Mouse (Mus musculus) monocyte, adult 5-6 weeks (primary cell): ENCODE results near the gene Lmod3. TPM values are rescaled to one million over a fixed set of nuclear protein-coding genes. Genes with fewer than 3 reads are reported as not detected.
A peak's percentile ranks its signal among the peaks of the same experiment; 100 is the strongest.
"Not testable (repeated sequence)": the region's sequence is repeated elsewhere in the genome, so short reads cannot be mapped to it uniquely, and the experiment has no call there.

Experiments used
- ATAC-seq: fragments of 153-309, 156-312 bp; replicated peaks from 2 replicates; pipeline ENCODE4 v1.8.0; 2017; ENCODE audit warnings: mild to moderate bottlenecking; ENCODE audit not compliant: low TSS enrichment, insufficient number of reproducible peaks, severe bottlenecking, poor library complexity, low FRiP score
- total RNA-seq: library from RNA; stranded (forward); fragments of 200-1000, 200-491, 200-594 nt; gene quantifications from 3 replicates; pipeline ENCODE4 v1.2.3, GENCODE M21; 2017

The Lmod3 gene
- total RNA-seq, 1 experiment from 2014 or later, result not detected

GRCm38 (mm10) chr6:97278014-97278787, 25.6 kb upstream of the Lmod3 start:
- peak; percentile 73; the same call in 1 of the 2 replicates for ATAC-seq

GRCm38 (mm10) chr6:97276890-97277497, 24.4 kb upstream of the Lmod3 start:
- ATAC-seq, result no peak

GRCm38 (mm10) chr6:97276366-97276765, 23.8 kb upstream of the Lmod3 start:
- ATAC-seq, result no peak

DNA sequence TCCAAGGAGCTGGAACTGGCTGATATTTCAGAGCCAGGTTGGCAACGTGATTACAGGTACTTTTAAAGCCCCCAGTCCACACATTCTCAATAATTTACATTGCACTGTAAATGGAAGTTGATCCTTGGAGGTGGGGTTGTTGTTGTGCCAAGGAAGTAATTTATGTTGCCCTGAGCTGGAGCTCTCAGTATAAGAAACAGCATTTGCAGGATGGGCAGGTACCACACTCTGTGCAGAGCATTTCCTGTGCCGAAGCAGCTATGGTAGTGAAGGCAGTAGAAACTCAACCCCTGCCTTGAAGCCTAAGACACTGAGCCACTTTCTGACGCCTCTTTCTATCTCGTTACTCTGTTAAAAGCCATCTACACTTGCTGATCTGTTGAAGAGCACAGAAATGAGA, 23.2 kb upstream of the Lmod3 start:
- ATAC-seq, result no peak

DNA sequence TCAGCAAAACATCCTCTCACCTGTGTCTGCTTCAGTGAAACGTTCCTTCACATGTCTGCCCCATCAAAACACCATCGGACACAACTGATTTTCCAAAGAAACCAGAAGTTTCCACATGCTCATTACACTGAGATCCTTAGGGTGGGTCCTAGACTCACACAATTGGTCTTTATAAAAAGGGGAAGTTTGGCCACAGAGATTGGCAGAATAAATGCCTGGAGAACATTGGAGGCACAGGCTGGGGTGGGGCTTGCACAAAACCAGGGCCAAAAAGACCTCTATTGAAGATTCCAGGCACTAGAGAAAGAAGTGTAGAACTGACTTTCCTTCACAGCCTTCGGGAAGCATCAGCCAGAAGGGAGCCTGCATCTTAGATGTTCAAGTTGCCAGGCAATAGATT, 21.2 kb upstream of the Lmod3 start:
- no peak for ATAC-seq

DNA sequence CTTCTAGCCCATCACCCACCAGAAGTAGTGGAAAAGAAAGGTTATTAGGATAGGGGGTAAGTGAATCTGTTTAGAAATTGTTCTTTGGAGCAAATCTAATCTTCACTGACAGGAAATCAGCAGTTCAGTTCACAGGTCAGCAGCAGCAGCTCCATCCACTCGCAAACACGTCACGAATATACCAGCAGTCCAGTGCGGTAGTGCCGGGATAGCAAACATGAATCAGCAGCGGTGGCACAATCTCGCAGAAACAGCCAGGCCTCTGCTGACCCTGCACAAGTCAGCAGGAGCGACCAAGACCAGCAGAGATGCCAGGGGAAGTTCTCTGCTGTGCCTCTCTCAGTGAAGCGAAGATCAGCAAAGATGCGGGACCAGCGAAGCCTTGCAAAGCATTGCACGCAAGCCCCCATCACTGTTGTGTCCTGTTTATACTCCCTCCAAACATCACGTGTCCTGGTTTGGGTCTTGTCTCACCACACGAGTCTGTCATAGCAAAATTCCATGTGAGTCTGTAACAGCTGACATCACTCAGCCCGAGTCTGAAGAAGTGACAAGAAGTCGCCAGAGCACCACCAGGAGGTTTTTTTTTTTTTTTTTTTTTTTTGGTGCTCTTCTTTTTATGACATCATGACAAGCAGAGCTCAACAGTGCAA, 20.6 kb upstream of the Lmod3 start:
- ATAC-seq, result no peak

- no peak for ATAC-seq
Measured at GRCm38 (mm10) chr6:97272349-97272748, 19.8 kb upstream of the Lmod3 start.

GRCm38 (mm10) chr6:97269596-97269995, 17.0 kb upstream of the Lmod3 start:
- ATAC-seq, result no peak

- no peak for ATAC-seq
Measured at GRCm38 (mm10) chr6:97267132-97267531, 14.6 kb upstream of the Lmod3 start.

GRCm38 (mm10) chr6:97266661-97267060, 14.1 kb upstream of the Lmod3 start:
- no peak for ATAC-seq

DNA sequence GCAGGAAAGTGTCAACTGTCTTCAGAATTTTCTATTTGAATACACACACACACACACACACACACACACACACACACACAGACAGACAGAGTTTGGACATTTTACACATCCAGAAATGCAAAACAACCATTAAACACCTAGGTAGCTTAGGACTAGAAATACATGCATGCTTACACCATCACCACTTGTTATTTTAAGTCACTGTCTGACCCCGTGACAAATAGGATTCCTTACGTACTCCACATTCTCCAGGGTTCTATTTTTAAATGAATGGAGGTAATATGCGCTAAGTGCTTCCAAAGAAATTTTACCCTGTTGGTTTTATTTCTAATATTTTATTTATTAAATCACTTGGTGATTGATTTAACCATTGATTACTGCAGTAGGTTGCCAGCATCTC, 13.1 kb upstream of the Lmod3 start:
- ATAC-seq, result no peak

- ATAC-seq, result no peak
Measured at GRCm38 (mm10) chr6:97265240-97265639, 12.7 kb upstream of the Lmod3 start.

DNA sequence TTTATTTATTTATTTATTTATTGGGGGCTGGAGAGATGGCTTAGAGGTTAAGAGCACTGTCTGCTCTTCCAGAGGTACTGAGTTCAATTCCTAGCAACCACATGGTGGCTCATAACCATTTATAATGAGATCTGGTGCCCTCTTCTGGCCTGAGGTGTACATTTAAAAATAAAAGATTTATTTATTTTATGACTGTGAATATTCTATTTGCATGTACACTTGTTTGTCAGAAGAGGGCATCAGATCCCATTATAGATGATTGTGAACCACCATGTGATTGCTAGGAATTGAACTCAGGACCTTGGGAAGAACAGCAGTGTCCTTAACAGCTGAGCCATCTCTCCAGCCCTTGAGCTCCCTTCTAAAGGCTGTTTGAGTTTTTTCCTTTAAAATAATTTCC, 11.2 kb upstream of the Lmod3 start:
- ATAC-seq, result not testable (repeated sequence)

- no peak for ATAC-seq
Measured at GRCm38 (mm10) chr6:97262229-97262628, 9.7 kb upstream of the Lmod3 start.

DNA sequence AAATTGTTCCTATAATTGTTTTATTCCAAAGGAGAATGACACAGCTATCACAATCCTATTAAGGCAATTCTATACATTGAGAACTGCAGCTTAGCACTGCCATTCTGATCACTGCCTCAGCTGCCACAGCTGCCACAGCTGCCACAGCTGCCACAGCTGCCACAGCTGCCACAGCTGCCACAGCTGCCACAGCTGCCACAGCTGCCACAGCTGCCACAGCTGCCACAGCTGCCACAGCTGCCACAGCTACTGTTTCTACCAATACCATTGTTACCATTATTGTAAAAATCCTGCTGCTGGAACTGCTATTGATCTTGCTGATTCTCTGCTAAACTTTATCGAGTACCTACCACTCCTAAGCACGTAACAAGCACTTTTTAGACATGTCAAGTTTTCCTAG, 7.4 kb upstream of the Lmod3 start:
- not testable (repeated sequence) for ATAC-seq

DNA sequence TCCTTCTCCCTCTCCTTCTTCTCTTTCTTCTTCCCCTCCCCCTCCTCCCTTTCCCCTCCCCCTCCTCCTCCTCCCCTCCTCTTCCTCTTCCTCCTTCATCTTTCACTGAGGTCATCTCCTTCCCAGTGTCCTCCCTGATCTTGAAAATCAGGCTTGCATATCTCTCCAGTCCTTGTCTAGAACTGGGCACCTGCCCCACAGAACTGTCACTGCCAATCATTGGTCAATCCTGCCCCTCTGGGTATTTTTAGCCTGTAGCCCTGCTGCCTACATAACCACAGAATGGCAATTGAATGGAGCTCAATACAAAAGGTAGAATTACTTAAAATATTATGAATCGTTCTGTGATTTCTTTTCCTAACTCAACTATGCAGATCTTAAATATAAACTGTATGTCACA, 5.9 kb upstream of the Lmod3 start:
- no peak for ATAC-seq

GRCm38 (mm10) chr6:97252086-97252485, 473 bp downstream of the Lmod3 start:
- ATAC-seq, result no peak

GRCm38 (mm10) chr6:97250966-97251365, 1.6 kb downstream of the Lmod3 start:
- ATAC-seq, result 0 out of 2 replicates have a peak, but pooled peaks have one; percentile 75

GRCm38 (mm10) chr6:97245200-97245599, 7.4 kb downstream of the Lmod3 start:
- no peak for ATAC-seq

DNA sequence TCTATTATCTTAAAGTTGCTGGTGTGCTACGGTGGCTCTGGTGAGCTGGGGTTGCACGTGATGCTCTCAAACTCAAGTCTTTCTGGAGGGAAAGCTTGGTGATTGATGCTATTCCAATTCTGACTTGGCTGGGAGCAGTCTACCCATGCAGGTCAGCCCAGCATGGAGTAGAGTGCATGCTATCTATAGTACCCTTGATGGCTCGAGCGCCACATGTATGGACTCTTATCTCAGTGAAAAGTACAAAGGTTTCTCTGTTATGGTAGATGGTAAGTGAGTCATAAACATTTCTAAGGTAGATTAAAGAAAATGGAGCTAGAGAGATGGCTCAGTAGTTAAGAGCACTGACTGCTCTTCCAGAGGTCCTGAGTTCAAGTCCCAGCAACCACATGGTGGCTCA, 10.0 kb downstream of the Lmod3 start:
- ATAC-seq, result no peak
